Mouse (Mus musculus): Measurements from ENCODE around the gene Gpr26. TPM values are rescaled to one million over a fixed set of nuclear protein-coding genes. Genes with fewer than 3 reads are reported as not detected.
A peak's percentile ranks its signal among the peaks of the same experiment; 100 is the strongest.

Gpr26 gene
- 1.7 and 2.7 TPM in 2 replicates for polyA plus RNA-seq (2014; fragmentation: Nextera tagmentation; extraction: Ambion mirVana)

DNA sequence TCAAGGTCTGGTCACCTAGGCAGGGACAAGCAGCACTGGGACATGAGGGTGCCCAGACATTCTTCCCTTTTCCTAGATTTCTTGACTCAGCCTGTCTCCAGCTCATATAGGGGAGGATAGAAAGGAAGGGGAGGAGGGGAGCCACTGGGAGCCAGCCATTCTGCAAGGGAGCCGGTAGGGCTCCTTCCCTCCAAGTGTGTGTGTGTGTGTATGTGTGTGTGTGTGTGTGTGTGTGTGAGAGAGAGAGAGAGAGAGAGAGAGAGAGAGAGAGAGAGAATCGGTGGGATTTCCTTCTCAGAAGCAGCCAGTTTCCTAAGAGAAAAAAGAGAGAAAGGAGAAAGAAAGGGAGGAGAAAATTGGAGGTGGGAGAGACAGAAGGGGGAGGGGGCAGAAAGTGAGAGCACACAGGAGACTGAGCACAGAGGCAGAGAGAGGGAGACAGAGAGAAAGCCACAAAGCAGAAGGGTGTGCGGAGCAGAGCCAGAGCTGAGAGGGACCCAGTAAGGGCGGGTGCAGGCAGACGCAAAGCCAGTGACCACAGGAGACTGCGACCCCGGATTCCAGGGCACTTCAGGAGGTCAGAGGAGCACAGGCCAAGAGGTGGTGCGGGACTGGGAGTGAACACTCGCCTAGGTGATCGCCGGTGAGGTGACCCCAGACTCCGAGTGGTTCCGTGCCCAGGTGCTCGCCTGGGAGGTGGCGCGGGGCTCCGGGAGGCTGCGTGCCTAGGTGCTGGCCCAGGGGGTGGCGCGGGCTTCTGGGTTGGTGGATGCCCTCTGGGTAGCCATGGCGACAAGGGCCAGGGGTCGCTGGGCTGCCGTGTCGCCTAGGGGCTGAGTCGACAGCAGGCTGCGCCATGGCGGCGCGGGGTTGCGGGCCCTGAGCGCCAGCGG is at the start of gene Gpr26:
Gene Gpr26, plus strand, starts transcription at position 438 of the 893 bp plus-strand sequence.
- H3K27me3 ChIP-seq (replicated peaks; ENCODE audit: control insufficient read depth, insufficient read depth, low read length), result peaks cover 31% of the 10 kb centered on the region
- H3K4me2 ChIP-seq (ENCODE audit: low read length), result peak within 1 kb of the TSS; percentile 59

GRCm38 (mm10) chr7:131917384-131917783 is 48.9 kb upstream of the Gpr26 start:
- Histone ChIP-seq H3K27ac (ENCODE audit: low read depth, low read length) (no peak overlapping the region), H3K27me3 (replicated peaks; ENCODE audit: control insufficient read depth, insufficient read depth, low read length) (no peaks in the 10 kb centered on the region), H3K9me3 (replicated peaks; ENCODE audit: control insufficient read depth, low read length) (no peaks in the 10 kb centered on the region), H3K4me1 (ENCODE audit: control insufficient read depth, insufficient read depth, low read length) (no peaks in the 10 kb centered on the region), H3K9ac (ENCODE audit: low read length) (no peak overlapping the region), H3K36me3 (ENCODE audit: control insufficient read depth, insufficient read depth, low read length) (no peaks in the 10 kb centered on the region), H3K4me3 (ENCODE audit: low read depth, low read length) (no peak overlapping the region), H3K4me2 (ENCODE audit: low read length) (no peak overlapping the region)
- WGBS, result 57% methylated on average over 7 of the region's 7 CpGs
- ATAC-seq (no peak), DNase-seq (ENCODE audit: low spot score) (no peak)

More for the DNA sequence above, at the start of gene Gpr26:
- WGBS, result 2% methylated on average over 32 of the region's 32 CpGs
- Histone ChIP-seq H3K36me3 (ENCODE audit: control insufficient read depth, insufficient read depth, low read length) (no peaks in the 10 kb centered on the region), H3K4me3 (ENCODE audit: low read depth, low read length) (peak within 1 kb of the TSS; percentile 46), H3K9me3 (replicated peaks; ENCODE audit: control insufficient read depth, low read length) (no peaks in the 10 kb centered on the region), H3K27ac (ENCODE audit: low read depth, low read length) (peak within 1 kb of the TSS; percentile 68; the same call in 1 of the 2 replicates), H3K9ac (ENCODE audit: low read length) (peak within 1 kb of the TSS; percentile 68), H3K4me1 (ENCODE audit: control insufficient read depth, insufficient read depth, low read length) (peaks cover 2% of the 10 kb centered on the region; the same call in 1 of the 2 replicates)
- ATAC-seq (peak; percentile 75), DNase-seq (ENCODE audit: low spot score) (peak; percentile 60)

DNA sequence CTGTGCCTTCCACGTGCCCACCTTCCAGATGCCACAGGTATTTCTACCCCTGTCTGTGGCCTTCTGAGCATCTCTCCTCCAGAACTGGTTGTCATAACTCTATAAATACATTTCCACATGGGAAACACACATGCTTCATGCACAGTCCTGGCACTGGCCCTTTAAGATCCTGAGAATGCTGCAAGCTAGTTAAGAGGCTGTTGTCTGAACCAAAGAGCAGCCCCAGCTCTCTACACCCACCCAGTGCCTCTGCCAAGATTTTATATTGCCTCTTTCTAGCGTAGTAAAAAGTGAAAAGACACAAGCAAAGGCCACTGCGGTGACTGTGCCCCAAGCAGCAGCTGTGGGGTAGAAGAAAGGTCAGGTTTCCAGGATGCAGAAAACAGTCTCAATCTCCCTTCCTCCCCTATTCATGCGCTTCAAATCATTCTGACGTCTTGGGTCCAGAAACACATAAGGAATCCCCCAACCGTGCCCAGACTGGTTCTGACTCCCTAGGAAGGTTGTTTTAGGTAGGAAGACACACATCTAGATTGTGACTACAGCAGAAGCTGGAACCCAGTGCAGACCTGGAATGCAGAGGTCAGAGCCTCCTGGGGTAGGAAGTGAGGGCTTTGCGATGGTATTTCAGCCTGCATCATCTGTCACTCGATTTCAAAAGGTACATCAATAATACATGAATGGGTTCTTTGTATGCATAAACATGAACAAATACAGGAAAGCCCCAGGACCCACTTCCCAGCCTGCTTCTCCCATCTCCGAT is 38.8 kb upstream of the Gpr26 start:
- DNase-seq (ENCODE audit: low spot score), result peak; percentile 28
- ATAC-seq, result no peak

DNA sequence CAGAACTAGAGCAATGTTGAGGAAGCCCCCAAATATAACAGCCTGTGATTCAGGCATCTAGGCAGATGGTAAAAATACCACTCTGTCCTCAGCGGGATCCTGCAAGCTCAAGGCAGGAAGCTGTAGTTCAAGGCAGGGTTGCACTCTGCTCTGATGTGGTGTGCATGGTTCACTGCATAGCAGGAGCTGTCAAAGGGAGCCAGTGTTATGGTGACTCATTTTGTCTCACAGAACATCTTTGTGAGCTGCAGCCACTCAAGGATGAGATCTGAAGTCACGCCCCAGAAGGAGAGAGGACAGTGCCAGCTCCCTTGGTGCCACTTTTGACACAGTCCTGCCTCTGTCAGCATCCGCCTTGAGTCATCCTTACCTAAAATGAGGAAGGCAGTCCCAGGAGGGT is 28.6 kb upstream of the Gpr26 start:
- Histone ChIP-seq H3K4me3 (ENCODE audit: low read depth, low read length) (no peak overlapping the region), H3K4me2 (ENCODE audit: low read length) (no peak overlapping the region), H3K27ac (ENCODE audit: low read depth, low read length) (no peak overlapping the region), H3K27me3 (replicated peaks; ENCODE audit: control insufficient read depth, insufficient read depth, low read length) (no peaks in the 10 kb centered on the region), H3K36me3 (ENCODE audit: control insufficient read depth, insufficient read depth, low read length) (no peaks in the 10 kb centered on the region), H3K9me3 (replicated peaks; ENCODE audit: control insufficient read depth, low read length) (no peaks in the 10 kb centered on the region), H3K4me1 (ENCODE audit: control insufficient read depth, insufficient read depth, low read length) (no peaks in the 10 kb centered on the region), H3K9ac (ENCODE audit: low read length) (no peak overlapping the region)
- WGBS, result 86% methylated on average over 3 of the region's 3 CpGs
- ATAC-seq (no peak), DNase-seq (ENCODE audit: low spot score) (no peak)

More for the DNA sequence above, 38.8 kb upstream of the Gpr26 start:
- no peaks in the 10 kb centered on the region for H3K36me3 ChIP-seq (ENCODE audit: control insufficient read depth, insufficient read depth, low read length)
- H3K27me3 ChIP-seq (replicated peaks; ENCODE audit: control insufficient read depth, insufficient read depth, low read length), result no peaks in the 10 kb centered on the region; the same call in 1 of the 2 replicates
- no peaks in the 10 kb centered on the region for H3K9me3 ChIP-seq (replicated peaks; ENCODE audit: control insufficient read depth, low read length)
- peaks cover 4% of the 10 kb centered on the region for H3K4me1 ChIP-seq (ENCODE audit: control insufficient read depth, insufficient read depth, low read length)
- H3K9ac ChIP-seq (ENCODE audit: low read length), result no peak overlapping the region
- H3K4me2 ChIP-seq (ENCODE audit: low read length), result no peak overlapping the region
- 30% methylated on average over 9 of the region's 9 CpGs for WGBS
- H3K4me3 ChIP-seq (ENCODE audit: low read depth, low read length), result no peak overlapping the region
- H3K27ac ChIP-seq (ENCODE audit: low read depth, low read length), result no peak overlapping the region

DNA sequence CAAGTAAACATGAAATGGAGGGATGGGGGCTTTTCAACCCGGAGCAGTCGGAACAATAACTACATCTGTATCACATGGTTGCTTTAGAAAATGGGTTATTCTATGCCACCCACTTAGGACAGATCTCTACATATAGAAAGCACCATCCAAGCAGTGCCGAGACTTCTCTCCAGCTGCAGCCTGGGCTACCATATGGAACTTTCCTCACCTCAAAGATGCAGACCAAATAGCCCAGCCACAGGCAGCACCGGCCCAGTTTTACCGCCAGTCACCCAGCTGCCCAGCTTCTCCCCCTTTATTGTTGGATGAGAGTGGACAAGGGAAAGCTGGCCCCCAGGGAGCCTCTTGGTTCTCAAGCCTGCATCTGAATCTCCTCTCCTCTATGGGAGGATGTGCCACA is 15.1 kb upstream of the Gpr26 start:
- 84% methylated on average over 5 of the region's 5 CpGs for WGBS
- peaks cover 10% of the 10 kb centered on the region; the same call in 1 of the 2 replicates for H3K4me1 ChIP-seq (ENCODE audit: control insufficient read depth, insufficient read depth, low read length)
- DNase-seq (ENCODE audit: low spot score), result no peak

GRCm38 (mm10) chr7:131953402-131953801 is 12.9 kb upstream of the Gpr26 start:
- DNase-seq (ENCODE audit: low spot score), result peak; percentile 58
- no peaks in the 10 kb centered on the region for H3K27me3 ChIP-seq (replicated peaks; ENCODE audit: control insufficient read depth, insufficient read depth, low read length)
- no peaks in the 10 kb centered on the region for H3K9me3 ChIP-seq (replicated peaks; ENCODE audit: control insufficient read depth, low read length)
- no peak overlapping the region for H3K27ac ChIP-seq (ENCODE audit: low read depth, low read length)
- no peaks in the 10 kb centered on the region for H3K36me3 ChIP-seq (ENCODE audit: control insufficient read depth, insufficient read depth, low read length)
- H3K4me1 ChIP-seq (ENCODE audit: control insufficient read depth, insufficient read depth, low read length), result peaks cover 10% of the 10 kb centered on the region; the same call in 1 of the 2 replicates
- H3K4me3 ChIP-seq (ENCODE audit: low read depth, low read length), result no peak overlapping the region
- ATAC-seq, result no peak
- no peak overlapping the region for H3K9ac ChIP-seq (ENCODE audit: low read length)
- H3K4me2 ChIP-seq (ENCODE audit: low read length), result no peak overlapping the region
- WGBS, result 12% methylated on average over 3 of the region's 3 CpGs

More for the DNA sequence above, 15.1 kb upstream of the Gpr26 start:
- H3K4me2 ChIP-seq (ENCODE audit: low read length), result no peak overlapping the region
- no peak overlapping the region for H3K9ac ChIP-seq (ENCODE audit: low read length)
- H3K27ac ChIP-seq (ENCODE audit: low read depth, low read length), result no peak overlapping the region
- ATAC-seq, result no peak
- H3K36me3 ChIP-seq (ENCODE audit: control insufficient read depth, insufficient read depth, low read length), result no peaks in the 10 kb centered on the region
- H3K9me3 ChIP-seq (replicated peaks; ENCODE audit: control insufficient read depth, low read length), result no peaks in the 10 kb centered on the region
- no peak overlapping the region for H3K4me3 ChIP-seq (ENCODE audit: low read depth, low read length)
- no peaks in the 10 kb centered on the region for H3K27me3 ChIP-seq (replicated peaks; ENCODE audit: control insufficient read depth, insufficient read depth, low read length)

DNA sequence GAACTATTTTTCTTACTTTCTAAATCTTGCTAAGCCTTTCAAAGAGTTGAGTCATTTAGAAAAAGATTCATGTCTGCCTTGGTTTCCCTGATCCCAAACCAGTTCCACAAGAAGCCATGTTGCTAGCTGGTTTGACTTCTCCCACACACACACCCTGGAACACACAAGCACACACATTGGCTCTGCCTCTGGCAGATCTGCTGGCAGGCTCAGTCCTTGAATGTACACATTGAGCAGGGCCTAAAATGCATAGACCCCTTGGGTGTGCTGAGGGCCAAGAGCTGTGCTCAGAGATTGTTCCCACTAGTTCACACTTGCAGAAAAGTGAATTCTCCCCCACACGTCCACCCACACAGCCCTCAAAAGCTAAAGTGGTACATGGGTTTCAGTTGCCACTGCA is 7.6 kb upstream of the Gpr26 start:
- Histone ChIP-seq H3K27me3 (replicated peaks; ENCODE audit: control insufficient read depth, insufficient read depth, low read length) (no peaks in the 10 kb centered on the region), H3K4me1 (ENCODE audit: control insufficient read depth, insufficient read depth, low read length) (no peaks in the 10 kb centered on the region), H3K9me3 (replicated peaks; ENCODE audit: control insufficient read depth, low read length) (no peaks in the 10 kb centered on the region), H3K36me3 (ENCODE audit: control insufficient read depth, insufficient read depth, low read length) (no peaks in the 10 kb centered on the region), H3K27ac (ENCODE audit: low read depth, low read length) (no peak overlapping the region), H3K4me2 (ENCODE audit: low read length) (no peak overlapping the region), H3K4me3 (ENCODE audit: low read depth, low read length) (no peak overlapping the region), H3K9ac (ENCODE audit: low read length) (no peak overlapping the region)
- DNase-seq (ENCODE audit: low spot score) (no peak), ATAC-seq (no peak)
- WGBS, result 75% methylated on average over 1 of the region's 1 CpGs

GRCm38 (mm10) chr7:131960551-131960950 is 5.7 kb upstream of the Gpr26 start:
- Histone ChIP-seq H3K4me2 (ENCODE audit: low read length) (no peak overlapping the region), H3K9me3 (replicated peaks; ENCODE audit: control insufficient read depth, low read length) (no peaks in the 10 kb centered on the region), H3K27ac (ENCODE audit: low read depth, low read length) (no peak overlapping the region), H3K27me3 (replicated peaks; ENCODE audit: control insufficient read depth, insufficient read depth, low read length) (0 out of 2 replicates have a peak, but pooled peaks cover 3% of the 10 kb centered on the region), H3K4me3 (ENCODE audit: low read depth, low read length) (no peak overlapping the region), H3K4me1 (ENCODE audit: control insufficient read depth, insufficient read depth, low read length) (no peaks in the 10 kb centered on the region), H3K9ac (ENCODE audit: low read length) (no peak overlapping the region), H3K36me3 (ENCODE audit: control insufficient read depth, insufficient read depth, low read length) (no peaks in the 10 kb centered on the region)
- DNase-seq (ENCODE audit: low spot score) (no peak), ATAC-seq (no peak)
- 28% methylated on average over 6 of the region's 6 CpGs for WGBS

Data from forebrain, embryonic 14.5 days (tissue).